Mouse (Mus musculus) gastrocnemius, adult 2 months (tissue): ENCODE measurements around the gene Pon2. TPM values are rescaled to one million over a fixed set of nuclear protein-coding genes. Genes with fewer than 3 reads are reported as not detected.
"Not testable (repeated sequence)": the region's sequence is repeated elsewhere in the genome, so short reads cannot be mapped to it uniquely, and the experiment has no call there.

Experiments used
- DNase-seq: peaks from one replicate; pipeline ENCODE4 v3.0.0; 2022
- H3K27ac ChIP-seq: fragments of 200-600 bp; 2 replicates; pipeline ENCODE4 v1.8.1; 2022; ENCODE audit warnings: mild to moderate bottlenecking
- H3K4me3 ChIP-seq: fragments of 200-600 bp; 2 replicates; pipeline ENCODE4 v1.8.1; 2022; ENCODE audit warnings: mild to moderate bottlenecking, moderate library complexity
- CTCF ChIP-seq: fragments of 200-600 bp; IDR thresholded peaks from 2 replicates; pipeline ENCODE4 v1.8.1; 2022; ENCODE audit warnings: antibody characterized with exemption, mild to moderate bottlenecking, moderate library complexity
- intact Hi-C: fragments of 180-260 bp; cut with DNase I; formaldehyde crosslinking; loops from one replicate; pipeline ENCODE4 v1.15.1; 2025
- total RNA-seq, 2 experiments: library from RNA; stranded (reverse); gene quantifications; 2 replicates each; pipeline ENCODE4 v1.2.3; 2021

Gene Pon2
- total RNA-seq, 2 experiments from 2014 or later: 14.8 to 14.9 TPM

DNA sequence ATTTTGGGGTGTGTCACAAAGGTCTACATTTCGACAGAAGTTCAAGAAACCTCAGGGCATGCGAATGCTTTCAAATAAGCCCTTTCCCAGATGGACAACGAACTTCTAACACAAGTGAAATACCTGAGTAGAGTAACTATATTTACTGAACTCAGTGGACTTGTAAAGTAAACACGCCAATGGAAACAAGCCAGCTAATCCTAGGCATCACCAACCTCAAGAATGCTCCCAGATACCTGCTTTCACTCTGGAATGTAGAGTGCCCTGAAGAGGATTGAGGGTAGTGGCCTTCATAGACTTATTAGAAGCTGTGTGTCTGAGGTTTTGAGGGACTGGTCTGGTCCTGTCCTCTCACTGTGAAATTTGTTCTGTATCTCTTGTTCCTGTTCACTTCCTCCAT lies 60.7 kb downstream of the Pon2 start:
- intact Hi-C loops: no loop called here
- TF ChIP-seq CTCF: no peak
- H3K27ac ChIP-seq: no peak overlapping the region
- no peak for DNase-seq
- H3K4me3 ChIP-seq: no peak overlapping the region

DNA sequence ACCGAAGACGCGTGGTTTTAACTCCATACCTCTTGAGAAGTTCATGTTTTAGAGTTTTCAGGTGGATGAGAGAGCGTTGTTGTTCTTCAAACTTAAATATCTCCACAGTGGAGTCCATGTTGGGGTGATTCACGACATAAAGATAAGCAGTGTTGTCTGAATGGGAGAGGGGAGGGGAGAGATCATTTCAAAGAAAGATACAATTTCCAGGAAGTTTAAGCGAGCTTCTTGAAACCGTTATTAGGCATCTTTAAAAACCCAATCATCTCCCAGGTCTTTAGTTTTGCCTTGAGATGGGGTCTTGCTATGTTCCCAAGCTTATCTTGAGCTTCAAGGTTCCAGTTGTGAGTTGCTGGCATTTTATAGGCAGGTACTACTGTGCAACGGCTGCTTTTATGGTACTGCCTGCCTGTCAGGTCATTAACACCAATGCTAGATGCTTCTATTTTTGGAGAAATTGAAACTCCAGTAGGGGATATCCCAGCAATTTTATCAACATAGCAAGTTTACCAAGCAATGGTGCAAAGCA lies 61.3 kb downstream of the Pon2 start:
- Histone ChIP-seq H3K27ac (no peak overlapping the region), H3K4me3 (no peak overlapping the region)
- no peak for DNase-seq
- intact Hi-C loops: no loop called here
- TF ChIP-seq CTCF: no peak

DNA sequence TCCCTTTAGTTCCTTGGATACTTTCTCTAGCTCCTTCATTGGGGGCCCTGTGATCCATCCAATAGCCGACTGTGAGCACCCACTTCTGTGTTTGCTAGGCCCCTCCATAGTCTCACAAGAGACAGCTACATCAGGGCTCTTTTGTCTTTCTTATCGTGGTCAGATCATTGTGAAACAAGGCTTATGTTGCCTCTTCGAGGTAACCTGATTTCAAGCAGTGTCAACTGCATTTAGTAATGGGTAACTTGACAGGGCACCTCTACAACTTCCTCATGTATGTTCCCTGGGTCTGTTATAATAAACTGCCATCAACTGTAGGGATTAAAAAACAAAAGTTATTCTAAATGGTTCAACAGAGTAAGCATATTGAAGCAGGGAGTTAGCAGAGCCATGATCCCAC lies 63.7 kb downstream of the Pon2 start:
- Histone ChIP-seq H3K4me3 (no peak overlapping the region), H3K27ac (no peak overlapping the region)
- TF ChIP-seq CTCF: no peak
- intact Hi-C loops: no loop called here
- DNase-seq: no peak

DNA sequence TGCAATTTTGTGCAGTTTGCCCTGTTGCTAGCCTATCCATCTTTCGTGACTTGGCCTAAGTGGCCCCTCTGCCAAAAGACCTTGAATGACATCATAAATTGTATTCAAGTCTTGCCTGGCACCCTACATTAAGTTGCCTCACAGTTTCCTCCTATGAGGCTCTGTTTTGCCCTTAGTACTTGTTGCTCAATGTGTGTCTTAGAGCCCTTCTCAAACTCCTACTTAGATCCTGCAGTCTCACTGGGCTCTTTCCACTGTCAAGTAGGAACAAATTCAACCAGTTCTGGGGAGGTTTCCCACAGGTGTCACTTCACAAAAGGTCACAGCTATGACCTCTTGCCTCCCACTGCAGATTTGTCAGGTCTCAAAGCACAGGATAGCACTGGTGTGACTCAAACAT lies 64.4 kb downstream of the Pon2 start:
- TF ChIP-seq CTCF: no peak
- Histone ChIP-seq H3K4me3 (no peak overlapping the region), H3K27ac (no peak overlapping the region)
- intact Hi-C loops: no loop called here
- DNase-seq: no peak

DNA sequence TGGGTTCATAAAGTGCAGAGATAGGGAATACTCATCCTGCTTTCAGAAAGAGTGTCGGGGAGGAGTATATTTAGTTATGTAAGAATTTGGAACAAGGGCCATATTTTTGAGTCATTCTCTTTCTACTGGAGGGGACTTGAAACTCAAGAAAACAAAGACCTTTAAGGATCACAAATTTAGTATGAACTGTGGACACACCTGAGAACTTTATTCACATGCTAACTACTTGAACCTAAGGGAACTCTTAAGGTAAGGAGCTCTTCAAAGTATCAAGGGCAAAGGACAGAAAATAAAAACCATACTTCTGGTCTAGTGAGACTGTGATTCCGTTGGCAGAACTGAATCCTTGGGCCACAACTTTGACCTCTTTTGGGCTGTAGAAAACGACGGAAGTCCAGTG lies 66.2 kb downstream of the Pon2 start:
- H3K27ac ChIP-seq: no peak overlapping the region
- DNase-seq: no peak
- H3K4me3 ChIP-seq: no peak overlapping the region
- intact Hi-C loops: no loop called here
- TF ChIP-seq CTCF: no peak

DNA sequence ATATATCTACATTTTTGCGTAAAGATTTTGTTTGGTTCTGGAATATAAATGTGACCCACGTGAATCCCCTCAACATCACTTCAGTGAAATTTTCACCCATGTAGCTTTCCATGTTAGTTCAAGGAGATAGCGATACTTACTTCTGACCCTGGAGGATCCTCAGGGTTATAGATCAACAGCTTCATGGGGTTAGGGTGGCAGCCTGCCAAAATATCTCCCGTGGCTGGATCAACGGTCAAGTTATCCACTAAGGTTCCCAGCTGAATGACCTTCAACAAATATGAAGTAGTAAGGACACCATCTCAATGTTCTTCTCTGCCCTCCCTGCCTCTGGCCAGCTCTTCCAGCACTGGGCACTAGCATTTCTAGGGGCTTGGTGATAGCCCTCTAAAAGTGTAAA lies 68.0 kb downstream of the Pon2 start:
- no peak for DNase-seq
- no peak overlapping the region for H3K4me3 ChIP-seq
- H3K27ac ChIP-seq: no peak overlapping the region
- intact Hi-C loops: no loop called here
- no peak for TF ChIP-seq CTCF

DNA sequence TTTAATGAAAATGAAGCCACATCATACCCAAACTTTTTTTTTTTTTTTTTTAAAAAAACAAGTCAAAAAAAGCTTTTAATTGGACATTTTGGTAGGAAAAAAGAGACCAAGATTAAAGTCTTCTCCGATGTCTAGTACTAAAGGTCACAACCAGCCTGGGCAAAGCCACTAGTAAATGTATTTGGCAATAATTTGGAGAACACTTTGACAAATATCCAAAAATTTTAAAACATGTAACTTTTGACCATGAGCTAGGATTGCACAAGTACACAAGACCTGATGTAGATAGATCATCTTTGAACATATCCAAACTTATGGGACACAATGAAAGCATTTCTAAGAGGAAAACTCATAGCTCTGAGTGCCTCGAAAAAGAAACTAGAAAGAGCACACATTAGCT lies 74.7 kb downstream of the Pon2 start:
- intact Hi-C loops, H3K4me3 ChIP-seq, DNase-seq: not testable (repeated sequence)

DNA sequence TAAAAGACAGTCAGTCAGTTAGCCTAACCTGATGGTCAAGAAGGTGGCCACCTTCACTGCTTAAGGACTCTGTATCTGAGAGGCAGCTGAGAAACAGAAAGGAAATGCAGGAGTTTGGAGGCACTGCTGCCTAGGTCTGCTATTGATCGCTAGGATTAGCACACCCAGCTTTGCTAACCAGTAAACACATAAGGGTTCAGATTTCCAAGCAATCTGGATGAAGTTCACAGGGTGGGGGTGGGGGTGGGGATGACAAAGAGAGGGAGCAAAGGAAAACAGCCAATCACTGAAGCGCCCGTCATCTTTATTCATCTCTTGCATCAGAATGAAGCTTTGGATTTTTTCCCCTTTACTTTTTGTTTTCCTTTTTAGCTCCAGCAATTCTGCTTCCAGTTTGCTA lies 76.2 kb downstream of the Pon2 start:
- no peak for TF ChIP-seq CTCF
- no peak overlapping the region for H3K4me3 ChIP-seq
- intact Hi-C loops: no loop called here
- no peak overlapping the region for H3K27ac ChIP-seq
- no peak for DNase-seq

More for the DNA sequence above, 74.7 kb downstream of the Pon2 start:
- H3K27ac ChIP-seq: not testable (repeated sequence)

DNA sequence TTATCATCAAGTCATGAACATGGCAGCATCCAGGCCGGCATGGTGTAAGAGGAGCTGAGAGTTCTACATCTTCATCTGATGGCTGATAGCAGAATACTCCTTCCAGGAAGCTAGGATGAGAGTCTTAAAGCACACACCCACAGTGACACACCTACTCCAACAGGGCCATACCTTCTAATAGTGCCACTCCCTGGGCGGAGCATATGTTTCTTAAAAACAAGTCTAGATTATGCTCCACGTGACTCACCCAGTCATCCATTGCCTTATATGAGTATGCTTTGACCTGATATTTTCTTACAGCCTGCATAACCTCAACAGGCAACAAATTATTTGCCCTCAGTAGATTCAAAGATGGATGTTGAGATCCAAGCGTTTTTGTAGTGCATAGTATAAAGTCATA lies 80.1 kb downstream of the Pon2 start:
- intact Hi-C loops: no loop called here
- TF ChIP-seq CTCF: no peak

More for the DNA sequence above, 80.1 kb downstream of the Pon2 start:
- no peak overlapping the region for H3K4me3 ChIP-seq
- no peak overlapping the region for H3K27ac ChIP-seq
- no peak for DNase-seq

Other genes with a start within 250 kb of the Pon2 start
- under 1 TPM in 1 of 2 experiments, not detected in 1; 0.31 TPM for gene Pon1, start 104.5 kb downstream of the Pon2 start, total RNA-seq
- 10 to 100 TPM; 33.2 to 35.8 TPM for gene Pon3, start 42.2 kb downstream of the Pon2 start, total RNA-seq
- gene Asb4, start 84.9 kb upstream of the Pon2 start, total RNA-seq: 10 to 100 TPM; 13.1 to 13.4 TPM
- gene Pdk4, start 197.9 kb upstream of the Pon2 start, total RNA-seq: 1,000 to 10,000 TPM in 1 of 2 experiments, 100 to 1,000 TPM in 1; 484 to 1,239 TPM